Mouse (Mus musculus): ENCODE data around the gene Cd4. TPM values are rescaled to one million over a fixed set of nuclear protein-coding genes. Genes with fewer than 3 reads are reported as not detected.

Cd4 gene
- polyA plus RNA-seq, 1 experiment from 2014 or later = 211 TPM

DNA sequence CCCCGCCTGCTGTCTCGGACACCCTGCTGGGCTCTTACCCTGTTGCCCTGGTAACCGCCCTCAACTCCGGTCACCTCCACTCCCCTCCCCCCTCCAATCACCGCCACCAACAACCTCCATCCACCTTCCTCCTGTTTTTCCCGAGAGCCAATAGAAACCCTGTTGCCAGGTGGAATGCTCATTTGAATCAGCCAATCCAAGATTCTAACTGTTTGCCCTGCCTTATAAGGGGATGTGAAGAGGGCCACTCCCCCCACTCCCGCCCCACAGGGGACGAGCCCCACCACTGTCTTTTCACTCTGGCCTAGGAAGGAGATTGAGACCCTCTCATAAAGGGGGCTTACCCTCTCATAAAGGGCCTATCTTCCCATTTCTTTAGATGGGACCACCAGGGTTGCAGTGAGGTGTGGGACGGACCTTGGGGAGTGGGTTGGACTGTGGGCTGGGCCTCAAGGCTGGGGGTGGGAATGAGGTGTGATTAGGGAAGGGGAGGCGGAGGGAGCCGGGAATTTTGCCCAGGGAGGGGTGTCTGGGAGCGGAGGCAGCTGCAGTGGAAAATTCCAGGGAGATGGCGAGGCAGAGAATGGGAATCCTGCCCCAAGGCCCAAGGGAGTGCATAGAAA lies 31.8 kb upstream of the Cd4 start, which contains the start of gene Ptms:
TSS of gene Ptms (minus strand) at position 409 of the 623 bp plus-strand sequence.
- H3K79me2 ChIP-seq (ENCODE audit: inconsistent target) = peaks cover 23% of the 10 kb centered on the region
- peak within 1 kb of the TSS; percentile 75 for H3K27ac ChIP-seq
- H3K4me3 ChIP-seq (ENCODE audit: inconsistent target) = no peak within 1 kb of the TSS
- 33% methylated on average over 11 of the region's 13 CpGs for WGBS (ENCODE audit: missing documents)
- peaks cover 9% of the 10 kb centered on the region; the same call in 1 of the 2 replicates for H3K36me3 ChIP-seq (ENCODE audit: inconsistent target)

DNA sequence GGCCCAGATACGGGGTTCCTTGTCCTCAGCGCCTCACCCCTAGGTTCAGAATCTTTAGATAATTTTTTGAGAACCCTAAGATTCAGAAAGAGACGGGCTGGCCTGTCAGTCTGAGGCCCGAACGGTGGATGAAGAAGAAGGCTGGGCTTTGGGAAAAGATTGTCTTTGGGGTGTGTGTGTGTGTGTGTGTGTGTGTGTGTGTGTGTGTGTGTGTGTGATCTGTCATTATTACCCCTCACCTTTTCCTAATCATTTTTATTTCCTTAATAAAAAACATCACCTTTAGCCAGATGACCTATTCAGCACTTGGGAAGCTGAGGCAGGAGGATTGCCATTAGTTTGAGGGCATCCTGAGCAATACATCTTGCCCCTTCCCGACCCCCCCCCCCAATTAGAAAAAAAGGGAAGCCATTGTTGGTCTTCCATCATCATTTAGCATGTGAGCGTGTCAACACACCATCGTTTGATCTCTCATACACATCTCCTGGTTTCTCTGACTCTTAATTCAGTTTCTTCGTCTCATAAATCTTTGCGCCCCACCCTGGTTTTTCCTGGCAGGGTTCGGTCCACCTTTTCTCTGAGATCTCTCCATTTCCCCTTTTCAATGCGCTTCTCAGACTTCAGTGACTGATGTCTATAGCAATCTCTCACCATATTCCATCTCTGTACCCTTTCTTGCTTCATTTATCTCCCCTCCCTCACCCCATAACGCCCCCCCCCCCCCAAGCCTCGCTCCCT lies 31.0 kb upstream of the Cd4 start:
- Histone ChIP-seq H3K79me2 (ENCODE audit: inconsistent target) (peaks cover 25% of the 10 kb centered on the region), H3K4me3 (ENCODE audit: inconsistent target) (no peak overlapping the region), H3K27ac (no peak overlapping the region), H3K36me3 (ENCODE audit: inconsistent target) (peaks cover 17% of the 10 kb centered on the region; the same call in 1 of the 2 replicates)
- 61% methylated on average over 12 of the region's 14 CpGs for WGBS (ENCODE audit: missing documents)

DNA sequence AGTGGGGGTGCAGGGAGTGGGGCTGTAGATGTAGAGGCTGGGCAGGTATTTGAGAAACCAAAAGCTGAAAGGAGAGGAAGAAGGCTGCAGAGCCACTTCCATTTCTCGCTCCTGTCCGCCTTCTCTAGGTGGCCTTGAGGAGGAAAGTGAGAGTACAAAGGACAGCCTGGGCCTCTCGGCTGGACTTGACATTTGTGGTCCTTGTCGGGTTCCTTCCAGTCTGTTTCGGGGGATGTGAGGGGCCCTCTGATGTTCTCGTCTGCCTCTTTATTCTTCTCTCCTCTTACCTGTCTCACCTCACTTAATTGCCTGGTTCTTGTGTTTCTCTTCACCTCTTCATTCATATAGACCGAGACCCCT lies 30.3 kb upstream of the Cd4 start:
- 54% methylated on average over 7 of the region's 7 CpGs for WGBS (ENCODE audit: missing documents)
- H3K4me3 ChIP-seq (ENCODE audit: inconsistent target) = peak overlapping the region; percentile 29
- peak overlapping the region; percentile 41; the same call in 1 of the 2 replicates for H3K27ac ChIP-seq
- peaks cover 20% of the 10 kb centered on the region; the same call in 1 of the 2 replicates for H3K36me3 ChIP-seq (ENCODE audit: inconsistent target)
- peaks cover 25% of the 10 kb centered on the region for H3K79me2 ChIP-seq (ENCODE audit: inconsistent target)

DNA sequence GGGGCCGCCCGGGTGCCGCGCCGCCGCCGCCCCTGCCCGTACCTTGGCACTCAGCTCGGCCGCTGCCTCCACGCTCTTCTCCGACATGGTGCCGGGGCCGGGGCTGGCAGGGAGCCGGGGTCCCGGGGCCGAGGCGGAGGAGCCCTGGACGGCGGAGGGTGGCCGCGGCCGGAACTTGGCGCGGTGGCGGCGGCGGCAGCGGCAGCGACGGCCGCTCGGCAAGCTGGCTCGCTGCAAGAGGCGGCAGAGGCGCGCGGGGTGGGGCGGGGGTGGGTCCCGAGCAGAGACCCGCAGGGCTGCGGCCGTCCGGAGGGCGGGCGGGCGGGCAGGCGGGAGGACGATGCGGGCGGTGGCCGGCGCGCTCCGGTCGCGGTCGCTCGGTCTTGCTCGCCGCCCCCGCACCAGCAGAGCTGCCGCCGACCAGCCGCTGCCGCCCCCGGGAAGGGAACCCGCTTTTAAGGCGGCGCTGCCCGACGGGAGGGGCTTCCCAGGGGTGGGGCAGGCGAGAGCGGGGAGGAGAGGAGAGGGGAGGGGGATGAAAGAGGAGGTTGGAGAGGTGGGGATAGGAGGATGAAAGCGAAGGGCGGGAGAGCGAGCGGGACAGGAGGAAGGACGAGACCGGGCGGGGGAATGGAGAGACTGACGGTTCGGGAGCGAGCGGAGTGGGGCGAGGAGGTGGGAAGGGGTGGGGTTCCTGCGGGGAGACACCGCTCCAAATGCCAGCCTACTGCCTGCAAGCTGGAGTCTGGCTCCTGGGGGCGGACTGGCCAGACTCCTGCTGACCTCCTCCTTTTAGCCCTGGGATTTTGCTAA lies 29.7 kb upstream of the Cd4 start:
- Histone ChIP-seq H3K4me3 (ENCODE audit: inconsistent target) (peak overlapping the region; percentile 29), H3K27ac (peak overlapping the region; percentile 41; the same call in 1 of the 2 replicates)
- 1% methylated on average over 46 of the region's 89 CpGs for WGBS (ENCODE audit: missing documents)

DNA sequence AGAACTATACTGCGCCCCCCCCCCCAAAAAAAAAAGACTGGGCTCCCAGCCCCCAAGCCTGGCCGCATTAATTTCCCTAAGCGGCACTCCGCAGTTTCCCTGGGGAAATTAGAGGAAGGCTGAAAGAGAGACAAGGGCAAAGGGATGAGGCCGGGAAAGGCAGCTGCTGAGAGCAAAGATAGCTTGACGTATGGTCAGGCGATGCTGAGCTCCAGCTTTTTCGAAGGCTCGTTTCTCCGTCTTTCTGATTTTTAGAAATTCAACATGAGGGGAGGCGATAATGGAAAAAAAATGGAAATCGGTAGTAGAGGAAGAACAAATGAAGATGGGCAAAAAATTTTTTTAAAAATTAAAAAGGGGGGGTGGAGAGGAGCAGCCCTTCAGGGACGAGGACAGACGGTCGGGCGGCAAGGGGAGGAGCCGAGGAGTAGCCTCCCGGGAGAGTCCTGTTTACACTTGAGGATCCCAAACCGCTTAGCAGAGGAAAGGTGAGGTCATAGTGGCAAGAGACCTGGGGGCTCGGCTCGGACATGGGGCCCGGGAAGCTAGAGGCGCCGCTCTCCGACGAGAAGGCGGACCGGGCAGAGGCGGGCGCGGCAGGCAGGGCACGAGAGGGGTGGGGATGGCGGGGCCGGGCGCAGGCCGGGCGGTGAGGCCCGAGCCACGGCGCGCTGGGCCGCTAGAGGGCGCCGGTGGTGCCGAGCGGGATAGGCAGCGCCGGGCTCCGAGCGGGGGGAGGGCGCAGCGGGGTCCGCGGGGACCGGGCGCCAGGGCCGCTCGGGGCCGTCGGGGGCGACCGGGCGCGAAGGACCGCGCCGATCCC lies 28.9 kb upstream of the Cd4 start:
- Histone ChIP-seq H3K27ac (peak overlapping the region; percentile 57), H3K4me3 (ENCODE audit: inconsistent target) (peak overlapping the region; percentile 78), H3K36me3 (ENCODE audit: inconsistent target) (peaks cover 20% of the 10 kb centered on the region; the same call in 1 of the 2 replicates), H3K79me2 (ENCODE audit: inconsistent target) (peaks cover 25% of the 10 kb centered on the region)
- 6% methylated on average over 66 of the region's 67 CpGs for WGBS (ENCODE audit: missing documents)

More for the DNA sequence above, 29.7 kb upstream of the Cd4 start:
- Histone ChIP-seq H3K79me2 (ENCODE audit: inconsistent target) (peaks cover 25% of the 10 kb centered on the region), H3K36me3 (ENCODE audit: inconsistent target) (peaks cover 20% of the 10 kb centered on the region; the same call in 1 of the 2 replicates)

DNA sequence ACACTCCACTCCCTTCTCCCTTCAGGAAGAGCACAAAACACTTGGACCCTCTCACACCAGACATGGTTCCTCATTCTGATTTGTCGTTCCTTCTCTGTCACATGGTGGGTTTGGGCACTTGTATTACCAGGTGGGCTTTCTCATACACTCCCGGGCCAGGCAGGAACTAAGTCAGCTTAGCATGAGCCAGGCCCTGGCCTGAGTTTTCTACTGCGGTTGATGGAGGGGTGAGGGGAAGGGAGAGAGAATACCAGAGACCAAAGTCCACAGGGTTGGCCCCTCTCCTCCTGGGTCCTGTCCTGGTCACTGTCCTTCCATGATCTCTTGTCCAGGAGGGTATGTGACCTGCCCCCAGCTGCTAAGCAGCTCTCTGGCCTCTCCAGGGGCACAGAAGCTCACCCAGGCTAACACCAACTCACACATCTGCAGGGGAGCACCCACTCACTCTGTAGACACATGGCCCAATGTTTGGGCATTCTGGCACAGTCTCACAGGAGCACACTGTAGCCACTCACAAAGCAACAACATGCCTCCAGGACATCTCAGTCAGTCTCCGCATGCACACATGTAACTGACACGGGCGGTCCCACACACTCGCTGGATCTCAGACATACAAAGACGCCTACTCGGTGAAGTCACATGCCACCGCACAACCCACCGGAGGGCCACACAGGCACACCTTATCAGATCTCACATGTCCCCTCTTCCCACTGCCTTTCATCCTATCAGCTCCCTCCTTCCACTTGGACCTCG lies 28.1 kb upstream of the Cd4 start:
- 47% methylated on average over 9 of the region's 12 CpGs for WGBS (ENCODE audit: missing documents)
- Histone ChIP-seq H3K4me3 (ENCODE audit: inconsistent target) (peak overlapping the region; percentile 78), H3K27ac (peak overlapping the region; percentile 57), H3K79me2 (ENCODE audit: inconsistent target) (peaks cover 25% of the 10 kb centered on the region), H3K36me3 (ENCODE audit: inconsistent target) (peaks cover 20% of the 10 kb centered on the region; the same call in 1 of the 2 replicates)

DNA sequence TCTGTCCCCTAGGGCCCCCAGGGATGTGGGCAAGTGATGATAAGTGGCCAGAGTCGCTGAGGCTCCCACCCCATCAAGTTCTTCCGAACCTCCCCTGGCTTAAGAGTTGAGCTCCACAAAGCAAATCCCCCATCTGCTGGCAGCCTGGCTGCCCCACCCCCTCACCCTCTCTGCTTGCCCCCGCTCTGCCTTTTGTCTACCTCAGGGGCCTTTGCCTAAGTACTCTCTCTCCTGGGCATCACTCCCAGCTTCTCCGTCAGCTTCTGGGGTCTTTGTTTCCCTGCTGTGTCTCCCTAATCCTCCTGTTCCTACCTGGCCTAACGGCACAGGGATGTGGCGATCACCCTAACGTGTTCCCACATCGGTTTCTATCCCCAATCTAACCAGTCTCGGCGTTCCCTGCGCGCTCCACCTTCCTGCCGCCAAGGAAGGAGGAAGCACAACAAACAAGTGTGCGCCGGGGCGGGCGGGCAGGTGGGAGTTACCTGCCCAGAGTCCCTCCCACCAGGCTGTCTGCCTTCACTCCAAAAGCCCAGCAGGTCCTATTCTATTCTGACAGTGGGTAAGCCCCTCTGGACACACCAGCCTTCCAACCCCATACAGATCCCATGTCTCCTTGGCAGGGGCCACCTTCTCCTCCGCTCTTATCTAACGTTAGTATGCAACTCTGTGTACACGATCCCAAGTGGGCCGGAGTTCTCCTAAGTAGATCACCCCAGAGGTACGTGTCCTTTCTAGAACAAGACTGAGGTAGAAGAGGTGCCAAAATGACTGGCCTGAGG lies 27.3 kb upstream of the Cd4 start:
- Histone ChIP-seq H3K4me3 (ENCODE audit: inconsistent target) (peak overlapping the region; percentile 78), H3K27ac (peak overlapping the region; percentile 57; the same call in 1 of the 2 replicates), H3K79me2 (ENCODE audit: inconsistent target) (peaks cover 25% of the 10 kb centered on the region), H3K36me3 (ENCODE audit: inconsistent target) (peaks cover 20% of the 10 kb centered on the region; the same call in 1 of the 2 replicates)
- WGBS (ENCODE audit: missing documents) = 81% methylated on average over 17 of the region's 22 CpGs

DNA sequence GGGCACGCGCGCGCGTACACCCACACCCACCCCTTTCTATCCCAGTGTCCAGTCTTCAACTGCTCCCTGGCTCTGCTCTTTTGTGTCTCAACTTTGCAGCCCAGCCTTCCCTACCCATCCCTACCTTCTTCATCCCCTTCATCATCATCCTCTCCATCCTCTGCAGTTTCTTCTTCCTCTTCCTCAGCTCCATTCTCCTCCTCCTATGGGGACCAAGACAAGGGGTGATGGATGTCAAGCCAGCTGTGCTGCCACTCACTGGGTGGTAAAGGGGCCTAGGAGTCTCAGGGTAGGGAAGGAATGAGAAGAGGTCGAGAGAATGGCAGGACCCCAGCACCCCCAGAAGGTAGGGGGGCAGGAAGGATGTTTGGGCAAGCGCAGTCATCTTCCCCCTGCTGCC lies 26.5 kb upstream of the Cd4 start:
- Histone ChIP-seq H3K36me3 (ENCODE audit: inconsistent target) (peaks cover 20% of the 10 kb centered on the region; the same call in 1 of the 2 replicates), H3K27ac (no peak overlapping the region), H3K79me2 (ENCODE audit: inconsistent target) (peaks cover 25% of the 10 kb centered on the region), H3K4me3 (ENCODE audit: inconsistent target) (no peak overlapping the region)
- WGBS (ENCODE audit: missing documents) = 90% methylated on average over 7 of the region's 7 CpGs

DNA sequence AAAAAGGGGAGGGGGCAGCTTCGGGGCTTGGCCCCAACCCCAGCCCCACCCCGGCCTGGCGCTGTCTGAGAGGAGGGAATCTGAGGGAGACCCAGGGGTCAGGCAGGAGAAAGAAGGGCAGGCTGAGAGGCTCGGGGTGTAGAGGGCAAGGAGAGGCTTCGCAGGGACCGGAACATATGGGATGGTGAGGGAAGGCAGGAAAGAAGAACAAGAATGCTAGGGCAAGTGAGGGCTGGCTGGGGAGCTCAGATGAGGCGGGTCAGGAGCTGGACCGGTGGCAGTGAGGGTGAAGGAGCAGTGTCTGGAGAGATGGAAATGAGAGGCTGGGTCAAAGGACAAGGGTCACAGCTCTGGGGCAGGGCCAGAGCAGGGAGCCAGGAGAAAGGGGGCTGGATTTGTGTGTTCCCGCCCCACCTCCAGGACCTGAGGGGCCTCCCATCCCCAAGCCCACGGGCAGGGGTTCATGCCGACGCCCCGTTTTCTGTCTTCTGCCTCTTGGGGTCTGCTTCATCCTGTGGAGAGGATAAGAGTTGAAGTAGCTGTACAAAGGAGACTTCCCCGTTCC lies 25.8 kb upstream of the Cd4 start:
- 94% methylated on average over 12 of the region's 14 CpGs for WGBS (ENCODE audit: missing documents)
- H3K27ac ChIP-seq = peak overlapping the region; percentile 22

DNA sequence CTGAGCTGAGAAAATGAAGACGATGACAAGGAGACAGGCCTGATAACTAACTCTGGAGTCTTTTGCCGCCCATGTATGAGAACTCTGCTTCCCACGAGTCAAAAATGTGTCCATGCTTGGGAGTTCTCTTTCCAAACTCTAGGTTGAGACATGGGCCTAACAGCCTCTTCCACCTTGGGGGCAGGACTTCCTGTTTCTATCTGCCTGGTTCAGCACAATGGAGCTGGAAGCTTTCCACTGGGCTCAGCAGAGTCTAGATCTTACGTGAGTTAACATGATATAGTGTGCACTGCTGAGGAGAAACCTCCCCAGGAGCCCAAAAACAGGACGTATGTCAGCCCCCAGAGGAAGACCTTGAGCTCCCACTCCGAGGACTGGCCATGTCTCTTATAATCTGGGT lies 25.2 kb upstream of the Cd4 start:
- peaks cover 20% of the 10 kb centered on the region; the same call in 1 of the 2 replicates for H3K36me3 ChIP-seq (ENCODE audit: inconsistent target)
- no peak overlapping the region for H3K4me3 ChIP-seq (ENCODE audit: inconsistent target)
- H3K27ac ChIP-seq = peak overlapping the region; percentile 22
- 54% methylated on average over 6 of the region's 6 CpGs for WGBS (ENCODE audit: missing documents)
- H3K79me2 ChIP-seq (ENCODE audit: inconsistent target) = peaks cover 25% of the 10 kb centered on the region

More for the DNA sequence above, 25.8 kb upstream of the Cd4 start:
- Histone ChIP-seq H3K4me3 (ENCODE audit: inconsistent target) (no peak overlapping the region), H3K36me3 (ENCODE audit: inconsistent target) (peaks cover 20% of the 10 kb centered on the region; the same call in 1 of the 2 replicates), H3K79me2 (ENCODE audit: inconsistent target) (peaks cover 25% of the 10 kb centered on the region)

DNA sequence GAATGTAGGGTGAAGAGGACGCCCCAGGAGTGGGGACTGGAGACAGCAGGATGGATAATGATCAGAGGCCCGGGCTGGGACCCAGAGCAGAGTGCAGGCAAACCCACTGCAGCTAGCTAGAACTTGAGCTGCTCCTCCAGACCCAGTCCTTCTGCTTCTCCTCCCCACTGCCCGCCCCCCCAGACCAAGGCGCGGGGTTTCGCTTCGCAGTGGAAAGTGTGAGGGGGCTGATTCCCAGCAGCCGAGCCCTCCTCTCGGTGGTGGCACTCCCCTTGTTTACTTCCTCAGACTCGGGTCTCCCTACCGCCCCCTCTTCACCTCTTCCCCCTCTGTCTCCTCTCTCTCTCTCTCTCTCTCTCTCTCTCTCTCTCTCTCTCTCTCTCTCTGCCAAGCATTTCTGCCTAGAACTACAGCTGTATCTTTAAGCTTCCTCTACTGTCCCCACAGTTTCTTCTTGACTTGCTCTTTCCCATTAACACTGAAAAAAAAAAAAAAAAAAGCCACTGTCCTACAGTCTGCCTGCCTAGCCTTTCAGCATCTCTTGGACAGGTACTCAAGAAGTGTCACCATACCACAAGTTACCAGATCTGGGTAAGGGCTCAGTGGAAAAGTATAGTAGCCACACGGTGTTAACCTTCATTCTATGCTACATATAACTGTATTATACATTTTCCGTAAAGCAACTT lies 23.7 kb upstream of the Cd4 start, which contains the start of gene Lag3:
TSS of gene Lag3 (minus strand) at position 173 of the 686 bp plus-strand sequence.
- Histone ChIP-seq H3K79me2 (ENCODE audit: inconsistent target) (peaks cover 21% of the 10 kb centered on the region), H3K4me3 (ENCODE audit: inconsistent target) (no peak within 1 kb of the TSS), H3K27ac (no peak within 1 kb of the TSS), H3K36me3 (ENCODE audit: inconsistent target) (peaks cover 20% of the 10 kb centered on the region; the same call in 1 of the 2 replicates)
- 42% methylated on average over 11 of the region's 13 CpGs for WGBS (ENCODE audit: missing documents)

DNA sequence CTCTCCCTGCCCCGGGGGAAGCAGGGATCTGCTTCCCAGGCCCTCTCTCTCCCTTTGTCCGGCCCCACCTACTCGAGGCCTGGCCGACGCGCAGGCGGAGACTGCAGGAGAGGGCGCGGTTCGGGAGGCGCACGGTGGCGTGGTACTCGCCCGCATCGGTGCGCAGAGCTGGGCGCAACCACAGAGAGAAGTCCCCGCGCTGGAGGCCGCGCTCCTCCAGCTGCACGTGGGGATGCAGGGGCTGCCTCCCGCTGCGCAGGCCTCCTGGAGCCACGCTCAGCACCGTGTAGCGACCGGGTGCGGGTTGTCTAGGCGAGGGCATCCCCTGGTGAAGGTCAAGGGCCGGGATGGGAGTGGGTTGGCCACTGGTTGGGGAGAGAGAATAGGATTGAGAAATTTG lies 22.0 kb upstream of the Cd4 start:
- Histone ChIP-seq H3K36me3 (ENCODE audit: inconsistent target) (peaks cover 13% of the 10 kb centered on the region; the same call in 1 of the 2 replicates), H3K4me3 (ENCODE audit: inconsistent target) (no peak overlapping the region), H3K79me2 (ENCODE audit: inconsistent target) (peaks cover 4% of the 10 kb centered on the region; the same call in 1 of the 2 replicates), H3K27ac (no peak overlapping the region)
- 41% methylated on average over 30 of the region's 32 CpGs for WGBS (ENCODE audit: missing documents)
